Mouse (Mus musculus): Measurements from ENCODE around the gene Ak6. TPM values are rescaled to one million over a fixed set of nuclear protein-coding genes. Genes with fewer than 3 reads are reported as not detected.

Gene Ak6
- polyA plus RNA-seq, 1 experiment, result 141 TPM

- DNase-seq, result no peak
- no peak overlapping the region for H3K4me3 ChIP-seq (replicated peaks; ENCODE audit: insufficient read depth, low read depth, low read length)
- TF ChIP-seq POLR2A (IDR thresholded peaks at IDR 0.05; ENCODE audit: borderline replicate concordance, insufficient read depth, low read length) (no peak), CTCF (IDR thresholded peaks at IDR 0.05; ENCODE audit: borderline replicate concordance, insufficient read depth, low read depth, low read length) (no peak)
- H3K4me1 ChIP-seq (ENCODE audit: control insufficient read depth, insufficient read depth, low read length), result peaks cover 3% of the 10 kb centered on the region; the same call in 1 of the 2 replicates
- H3K27me3 ChIP-seq (ENCODE audit: control insufficient read depth, insufficient read depth, low read length), result no peaks in the 10 kb centered on the region
- H3K27ac ChIP-seq (ENCODE audit: insufficient read depth, low read length), result no peak overlapping the region
- 94% methylated on average over 13 of the region's 13 CpGs for WGBS
Observed at GRCm38 (mm10) chr13:100611266-100611665, 39.5 kb upstream of the Ak6 start.

- no peak overlapping the region for H3K27ac ChIP-seq (ENCODE audit: insufficient read depth, low read length)
- DNase-seq, result peak; percentile 64 to 79
- H3K27me3 ChIP-seq (ENCODE audit: control insufficient read depth, insufficient read depth, low read length), result no peaks in the 10 kb centered on the region
- no peak overlapping the region for H3K4me3 ChIP-seq (replicated peaks; ENCODE audit: insufficient read depth, low read depth, low read length)
- no peak for TF ChIP-seq POLR2A (IDR thresholded peaks at IDR 0.05; ENCODE audit: borderline replicate concordance, insufficient read depth, low read length)
- TF ChIP-seq CTCF (IDR thresholded peaks at IDR 0.05; ENCODE audit: borderline replicate concordance, insufficient read depth, low read depth, low read length), result no peak
- peaks cover 3% of the 10 kb centered on the region; the same call in 1 of the 2 replicates for H3K4me1 ChIP-seq (ENCODE audit: control insufficient read depth, insufficient read depth, low read length)
- 13% methylated on average over 10 of the region's 10 CpGs for WGBS
Observed at GRCm38 (mm10) chr13:100612251-100612650, 38.5 kb upstream of the Ak6 start.

GRCm38 (mm10) chr13:100612903-100613302 is 37.9 kb upstream of the Ak6 start:
- H3K27me3 ChIP-seq (ENCODE audit: control insufficient read depth, insufficient read depth, low read length), result no peaks in the 10 kb centered on the region
- peak overlapping the region; percentile 36 for H3K27ac ChIP-seq (ENCODE audit: insufficient read depth, low read length)
- no peak overlapping the region for H3K4me3 ChIP-seq (replicated peaks; ENCODE audit: insufficient read depth, low read depth, low read length)
- DNase-seq, result no peak
- peaks cover 3% of the 10 kb centered on the region; the same call in 1 of the 2 replicates for H3K4me1 ChIP-seq (ENCODE audit: control insufficient read depth, insufficient read depth, low read length)
- 43% methylated on average over 2 of the region's 2 CpGs for WGBS
- TF ChIP-seq POLR2A (IDR thresholded peaks at IDR 0.05; ENCODE audit: borderline replicate concordance, insufficient read depth, low read length) (no peak), CTCF (IDR thresholded peaks at IDR 0.05; ENCODE audit: borderline replicate concordance, insufficient read depth, low read depth, low read length) (no peak)

GRCm38 (mm10) chr13:100616181-100617087 is 34.3 kb upstream of the Ak6 start, which contains the start of gene Marveld2:
TSS of gene Marveld2 (minus strand) at chr13:100616971.
- peak; percentile 89 to 90 for DNase-seq
- 5% methylated on average over 77 of the region's 77 CpGs for WGBS
- Histone ChIP-seq H3K27me3 (ENCODE audit: control insufficient read depth, insufficient read depth, low read length) (no peaks in the 10 kb centered on the region), H3K4me1 (ENCODE audit: control insufficient read depth, insufficient read depth, low read length) (peaks cover 3% of the 10 kb centered on the region; the same call in 1 of the 2 replicates), H3K27ac (ENCODE audit: insufficient read depth, low read length) (peak within 1 kb of the TSS; percentile 88), H3K4me3 (replicated peaks; ENCODE audit: insufficient read depth, low read depth, low read length) (peak within 1 kb of the TSS; percentile 58)
- TF ChIP-seq POLR2A (IDR thresholded peaks at IDR 0.05; ENCODE audit: borderline replicate concordance, insufficient read depth, low read length) (no peak; the same call in none of the 2 replicates), CTCF (IDR thresholded peaks at IDR 0.05; ENCODE audit: borderline replicate concordance, insufficient read depth, low read depth, low read length) (no peak)

GRCm38 (mm10) chr13:100617583-100617982 is 33.2 kb upstream of the Ak6 start:
- no peak for TF ChIP-seq POLR2A (IDR thresholded peaks at IDR 0.05; ENCODE audit: borderline replicate concordance, insufficient read depth, low read length)
- no peak for TF ChIP-seq CTCF (IDR thresholded peaks at IDR 0.05; ENCODE audit: borderline replicate concordance, insufficient read depth, low read depth, low read length)
- 44% methylated on average over 13 of the region's 13 CpGs for WGBS
- Histone ChIP-seq H3K27me3 (ENCODE audit: control insufficient read depth, insufficient read depth, low read length) (no peaks in the 10 kb centered on the region), H3K27ac (ENCODE audit: insufficient read depth, low read length) (peak overlapping the region; percentile 85), H3K4me3 (replicated peaks; ENCODE audit: insufficient read depth, low read depth, low read length) (peak overlapping the region; percentile 58), H3K4me1 (ENCODE audit: control insufficient read depth, insufficient read depth, low read length) (no peaks in the 10 kb centered on the region; the same call in 1 of the 2 replicates)
- peak; percentile 57 to 58 for DNase-seq

- Histone ChIP-seq H3K27me3 (ENCODE audit: control insufficient read depth, insufficient read depth, low read length) (no peaks in the 10 kb centered on the region), H3K27ac (ENCODE audit: insufficient read depth, low read length) (no peak overlapping the region), H3K4me1 (ENCODE audit: control insufficient read depth, insufficient read depth, low read length) (no peaks in the 10 kb centered on the region; the same call in 1 of the 2 replicates), H3K4me3 (replicated peaks; ENCODE audit: insufficient read depth, low read depth, low read length) (no peak overlapping the region)
- TF ChIP-seq POLR2A (IDR thresholded peaks at IDR 0.05; ENCODE audit: borderline replicate concordance, insufficient read depth, low read length), result no peak
- TF ChIP-seq CTCF (IDR thresholded peaks at IDR 0.05; ENCODE audit: borderline replicate concordance, insufficient read depth, low read depth, low read length), result no peak
- 74% methylated on average over 4 of the region's 4 CpGs for WGBS
- no peak for DNase-seq
Observed at GRCm38 (mm10) chr13:100622241-100622640, 28.5 kb upstream of the Ak6 start.

GRCm38 (mm10) chr13:100634106-100634691 is 16.6 kb upstream of the Ak6 start:
- Histone ChIP-seq H3K4me1 (ENCODE audit: control insufficient read depth, insufficient read depth, low read length) (no peaks in the 10 kb centered on the region), H3K27ac (ENCODE audit: insufficient read depth, low read length) (no peak overlapping the region), H3K4me3 (replicated peaks; ENCODE audit: insufficient read depth, low read depth, low read length) (no peak overlapping the region), H3K27me3 (ENCODE audit: control insufficient read depth, insufficient read depth, low read length) (no peaks in the 10 kb centered on the region; the same call in 1 of the 2 replicates)
- TF ChIP-seq POLR2A (IDR thresholded peaks at IDR 0.05; ENCODE audit: borderline replicate concordance, insufficient read depth, low read length) (no peak), CTCF (IDR thresholded peaks at IDR 0.05; ENCODE audit: borderline replicate concordance, insufficient read depth, low read depth, low read length) (no peak)
- 91% methylated on average over 3 of the region's 3 CpGs for WGBS
- DNase-seq, result no peak
